Mouse (Mus musculus) urinary bladder, adult 18-20 months (tissue): ENCODE measurements at regions not wholly inside any gene's neighbourhood (a gene's known extent, or its start where the extent isn't known, plus 50 kb on each side); places are given as distances from the start of the nearest gene placed in this dataset.

Source experiments
- DNase-seq, 2 experiments: peaks; one replicate each; pipeline ENCODE4 v3.0.0; 2022; ENCODE audit warnings: low spot score in 2 of 2, mixed read lengths in 2 of 2

- DNase-seq = no peak
Measured at GRCm38 (mm10) chr6:101882938-101883337, 505.2 kb upstream of the Pdzrn3 start.

- no peak for DNase-seq
Measured at GRCm38 (mm10) chr6:101874894-101875293, 497.2 kb upstream of the Pdzrn3 start.

- no peak for DNase-seq
Measured at GRCm38 (mm10) chr6:101858895-101859294, 481.2 kb upstream of the Pdzrn3 start.

GRCm38 (mm10) chr6:101840695-101841094, 463.0 kb upstream of the Pdzrn3 start:
- no peak for DNase-seq

- no peak for DNase-seq
Measured at GRCm38 (mm10) chr6:101837563-101837962, 459.9 kb upstream of the Pdzrn3 start.

GRCm38 (mm10) chr6:101793986-101794385, 416.3 kb upstream of the Pdzrn3 start:
- no peak for DNase-seq

GRCm38 (mm10) chr6:101777864-101778263, 400.2 kb upstream of the Pdzrn3 start:
- DNase-seq = no peak

GRCm38 (mm10) chr6:101773151-101773550, 395.5 kb upstream of the Pdzrn3 start:
- no peak for DNase-seq

- no peak for DNase-seq
Measured at GRCm38 (mm10) chr6:101735107-101735506, 357.4 kb upstream of the Pdzrn3 start.

- DNase-seq = no peak
Measured at GRCm38 (mm10) chr6:101720513-101720912, 342.8 kb upstream of the Pdzrn3 start.

GRCm38 (mm10) chr6:101689684-101690083, 312.0 kb upstream of the Pdzrn3 start:
- no peak for DNase-seq

- DNase-seq = no peak
Measured at GRCm38 (mm10) chr6:101686578-101686977, 308.9 kb upstream of the Pdzrn3 start.

- no peak for DNase-seq
Measured at GRCm38 (mm10) chr6:101685734-101686133, 308.0 kb upstream of the Pdzrn3 start.

GRCm38 (mm10) chr6:101684390-101684789, 306.7 kb upstream of the Pdzrn3 start:
- DNase-seq = no peak

GRCm38 (mm10) chr6:101674846-101675245, 297.1 kb upstream of the Pdzrn3 start:
- DNase-seq = no peak

GRCm38 (mm10) chr6:101670770-101671169, 293.1 kb upstream of the Pdzrn3 start:
- DNase-seq = no peak

- no peak for DNase-seq
Measured at GRCm38 (mm10) chr6:101669118-101669845, 291.6 kb upstream of the Pdzrn3 start.

- DNase-seq = no peak
Measured at GRCm38 (mm10) chr6:101654351-101654750, 276.7 kb upstream of the Pdzrn3 start.

- peak; percentile 3 to 18 for DNase-seq
Measured at GRCm38 (mm10) chr6:101650348-101650747, 272.7 kb upstream of the Pdzrn3 start.

- no peak for DNase-seq
Measured at GRCm38 (mm10) chr6:101617295-101617694, 239.6 kb upstream of the Pdzrn3 start.

- DNase-seq = no peak
Measured at GRCm38 (mm10) chr6:101616776-101617175, 239.1 kb upstream of the Pdzrn3 start.

GRCm38 (mm10) chr6:101609015-101609414, 231.3 kb upstream of the Pdzrn3 start:
- DNase-seq = no peak

- DNase-seq = no peak
Measured at GRCm38 (mm10) chr6:101603083-101603482, 225.4 kb upstream of the Pdzrn3 start.

- no peak for DNase-seq
Measured at GRCm38 (mm10) chr6:101596995-101597394, 219.3 kb upstream of the Pdzrn3 start.
